ENCODE assay signal across 7 mouse cellular contexts in genomic region chr11:69236926-69237260, GRCm38 (mm10). TPM values are rescaled to one million over a fixed set of nuclear protein-coding genes. Genes with fewer than 3 reads are reported as not detected.
DNase-seq lines count a peak whose midpoint lies in the region; ATAC-seq and TF ChIP-seq lines count a peak whose summit lies in the region.

Gene Gucy2e, minus strand, starts transcription at chr11:69237036.

- TF ChIP-seq EP300 in lung, postnatal 0 days (IDR thresholded peaks at IDR 0.05) = no peak

- peak within 1 kb of the TSS; percentile 68 for H3K4me2 ChIP-seq in lung, postnatal 0 days (replicated peaks; ENCODE audit: low read depth, low read length)
- H3K4me2 ChIP-seq in forebrain, embryonic 14.5 days (ENCODE audit: low read length) = peak within 1 kb of the TSS; percentile 73
- peak within 1 kb of the TSS; percentile 83 for H3K4me2 ChIP-seq in limb, embryonic 15.5 days

- H3K4me1 ChIP-seq in lung, postnatal 0 days (ENCODE audit: insufficient read depth, low read depth, low read length) = peaks cover 4% of the 10 kb centered on the region; the same call in 1 of the 2 replicates
- peaks cover 5% of the 10 kb centered on the region for H3K4me1 ChIP-seq in forebrain, embryonic 14.5 days (ENCODE audit: control insufficient read depth, insufficient read depth, low read length)
- H3K4me1 ChIP-seq in limb, embryonic 15.5 days = peaks cover 14% of the 10 kb centered on the region
- H3K4me1 ChIP-seq in small intestine, adult 2 months (ENCODE audit: control insufficient read depth, insufficient read depth, insufficient read length, low read length) = peaks cover 11% of the 10 kb centered on the region

- H3K9me3 ChIP-seq in lung, postnatal 0 days (ENCODE audit: low read length) = no peaks in the 10 kb centered on the region
- no peaks in the 10 kb centered on the region for H3K9me3 ChIP-seq in forebrain, embryonic 14.5 days (replicated peaks; ENCODE audit: control insufficient read depth, low read length)
- no peaks in the 10 kb centered on the region for H3K9me3 ChIP-seq in limb, embryonic 15.5 days

- TF ChIP-seq CTCF in lung, postnatal 0 days (IDR thresholded peaks at IDR 0.05) = no peak
- TF ChIP-seq CTCF in small intestine, adult 2 months (IDR thresholded peaks at IDR 0.05; ENCODE audit: extremely low read depth, insufficient read length, insufficient replicate concordance, low read depth, low read length) = no peak

- H3K9ac ChIP-seq in lung, postnatal 0 days (replicated peaks; ENCODE audit: low read depth) = no peak within 1 kb of the TSS
- peak within 1 kb of the TSS; percentile 60 for H3K9ac ChIP-seq in forebrain, embryonic 14.5 days (ENCODE audit: low read length)
- peak within 1 kb of the TSS; percentile 28; the same call in 1 of the 2 replicates for H3K9ac ChIP-seq in limb, embryonic 15.5 days

- peak within 1 kb of the TSS; percentile 31 for H3K4me3 ChIP-seq in lung, postnatal 0 days (ENCODE audit: low read depth, low read length)
- peak within 1 kb of the TSS; percentile 39 for H3K4me3 ChIP-seq in forebrain, embryonic 14.5 days (ENCODE audit: low read depth, low read length)
- H3K4me3 ChIP-seq in limb, embryonic 15.5 days = peak within 1 kb of the TSS; percentile 44
- peak within 1 kb of the TSS; percentile 62 for H3K4me3 ChIP-seq in small intestine, adult 2 months (ENCODE audit: low read depth, low read length)

- no peak for TF ChIP-seq POLR2A in small intestine, adult 2 months (IDR thresholded peaks at IDR 0.05; ENCODE audit: low read depth, low read length)

- peaks cover 18% of the 10 kb centered on the region for H3K27me3 ChIP-seq in lung, postnatal 0 days (replicated peaks; ENCODE audit: insufficient read depth, low read length)
- H3K27me3 ChIP-seq in forebrain, embryonic 14.5 days (replicated peaks; ENCODE audit: control insufficient read depth, insufficient read depth, low read length) = peaks cover 14% of the 10 kb centered on the region
- peaks cover 52% of the 10 kb centered on the region for H3K27me3 ChIP-seq in limb, embryonic 15.5 days
- peaks cover 25% of the 10 kb centered on the region for H3K27me3 ChIP-seq in small intestine, adult 2 months (ENCODE audit: control insufficient read depth, insufficient read depth, low read length)

- no peak within 1 kb of the TSS for H3K27ac ChIP-seq in lung, postnatal 0 days (ENCODE audit: low read length)
- H3K27ac ChIP-seq in forebrain, embryonic 14.5 days (ENCODE audit: low read depth, low read length) = no peak within 1 kb of the TSS
- no peak within 1 kb of the TSS for H3K27ac ChIP-seq in limb, embryonic 15.5 days
- H3K27ac ChIP-seq in small intestine, adult 2 months (ENCODE audit: insufficient read depth, low read depth, low read length) = no peak within 1 kb of the TSS

- H3K36me3 ChIP-seq in lung, postnatal 0 days (ENCODE audit: insufficient read depth, low read length) = no peaks in the 10 kb centered on the region
- H3K36me3 ChIP-seq in forebrain, embryonic 14.5 days (ENCODE audit: control insufficient read depth, insufficient read depth, low read length) = no peaks in the 10 kb centered on the region
- no peaks in the 10 kb centered on the region for H3K36me3 ChIP-seq in limb, embryonic 15.5 days
- H3K36me3 ChIP-seq in small intestine, adult 2 months (ENCODE audit: control insufficient read depth, insufficient read depth, low read length) = no peaks in the 10 kb centered on the region

- DNase-seq in lung, postnatal 0 days (ENCODE audit: low spot score) = no peak
- no peak for DNase-seq in lung, postnatal 25 days (ENCODE audit: low spot score)
- no peak for DNase-seq in forebrain, embryonic 14.5 days (ENCODE audit: low spot score)
- no peak for DNase-seq in adrenal gland, adult 8-10 months
- DNase-seq in left cerebral cortex, adult 9 months (ENCODE audit: low spot score in 2 of 2) = no peak

- 29% methylated on average over 13 of the region's 13 CpGs for WGBS in lung, postnatal 0 days
- 14% methylated on average over 13 of the region's 13 CpGs for WGBS in forebrain, embryonic 14.5 days
- WGBS in limb, embryonic 15.5 days = 28% methylated on average over 13 of the region's 13 CpGs
- 27% methylated on average over 13 of the region's 13 CpGs for WGBS in small intestine, adult 2 months

- ATAC-seq in lung, postnatal 0 days = no peak
- no peak for ATAC-seq in forebrain, embryonic 14.5 days
- ATAC-seq in limb, embryonic 15.5 days (ENCODE audit: insufficient number of reproducible peaks, low FRiP score, low TSS enrichment, low read depth) = peak; percentile 50; the same call in 1 of the 2 replicates

RNA-seq across cellular contexts. Expression of gene Gucy2e, which starts in this region (rescaled TPM):
- 0.04 TPM in 1 of 2 replicates, not detected in the other for polyA plus RNA-seq in lung, postnatal 0 days (2015; fragmentation: Nextera tagmentation; extraction: Ambion mirVana)
- 0.35 and 0.41 TPM in 2 replicates for polyA plus RNA-seq in forebrain, embryonic 14.5 days (2014; fragmentation: Nextera tagmentation; extraction: Ambion mirVana)
- polyA plus RNA-seq in limb, embryonic 15.5 days (2015; fragmentation: Nextera tagmentation; extraction: Ambion mirVana) = 0.22 TPM in 1 of 2 replicates, not detected in the other
- not detected in 2 replicates for polyA plus RNA-seq in small intestine, adult 2 months (2012; rRNA removed)
- total RNA-seq in adrenal gland, adult 8-10 months (2022) = not detected

Comparison
In these comparisons a context has a peak if more than half of its experiments do, and no peak if none do; other contexts are left out.
1. Peak in ATAC-seq, H3K4me3 ChIP-seq, H3K9ac ChIP-seq and H3K4me2 ChIP-seq in limb, embryonic 15.5 days; RNA of the gene not detected or under 1 TPM.